Mouse (Mus musculus): ENCODE data around the gene Sash1. TPM values are rescaled to one million over a fixed set of nuclear protein-coding genes. Genes with fewer than 3 reads are reported as not detected.
A peak's percentile ranks its signal among the peaks of the same experiment; 100 is the strongest.

The Sash1 gene
- polyA plus RNA-seq, 1 experiment from 2014 or later: 6.4 TPM

- DNase-seq: peak; percentile 53
- Histone ChIP-seq H3K4me2 (no peak overlapping the region), H3K36me3 (ENCODE audit: insufficient read depth) (no peaks in the 10 kb centered on the region), H3K9ac (no peak overlapping the region), H3K9me3 (ENCODE audit: low read depth, low read length) (no peaks in the 10 kb centered on the region; the same call in 1 of the 2 replicates), H3K27ac (ENCODE audit: low read depth) (no peak overlapping the region), H3K4me1 (ENCODE audit: insufficient read depth) (peaks cover 4% of the 10 kb centered on the region; the same call in 1 of the 2 replicates), H3K4me3 (ENCODE audit: low read depth, low read length) (no peak overlapping the region), H3K27me3 (ENCODE audit: insufficient read depth, low read length) (no peaks in the 10 kb centered on the region)
- whole genome bisulfite sequencing: 55% methylated on average over 6 of the region's 6 CpGs
- TF ChIP-seq CTCF (IDR thresholded peaks at IDR 0.05; ENCODE audit: low read depth): no peak
- no peak for ATAC-seq (ENCODE audit: insufficient read depth)
Measured at GRCm38 (mm10) chr10:8797826-8798225, 88.0 kb downstream of the Sash1 start.

- ATAC-seq (ENCODE audit: insufficient read depth) (peak; percentile 49), DNase-seq (peak; percentile 91)
- 21% methylated on average over 7 of the region's 7 CpGs for WGBS
- Histone ChIP-seq H3K4me2 (no peak overlapping the region), H3K27me3 (ENCODE audit: insufficient read depth, low read length) (no peaks in the 10 kb centered on the region), H3K4me3 (ENCODE audit: low read depth, low read length) (no peak overlapping the region), H3K9me3 (ENCODE audit: low read depth, low read length) (no peaks in the 10 kb centered on the region; the same call in 1 of the 2 replicates), H3K4me1 (ENCODE audit: insufficient read depth) (no peaks in the 10 kb centered on the region), H3K9ac (no peak overlapping the region), H3K27ac (ENCODE audit: low read depth) (no peak overlapping the region), H3K36me3 (ENCODE audit: insufficient read depth) (no peaks in the 10 kb centered on the region)
- peak; percentile 87 for TF ChIP-seq CTCF (IDR thresholded peaks at IDR 0.05; ENCODE audit: low read depth)
Measured at GRCm38 (mm10) chr10:8795336-8795735, 90.5 kb downstream of the Sash1 start.

GRCm38 (mm10) chr10:8792412-8792811, 93.5 kb downstream of the Sash1 start:
- peak; percentile 71; the same call in 1 of the 2 replicates for ATAC-seq (ENCODE audit: insufficient read depth)
- WGBS: 55% methylated on average over 5 of the region's 5 CpGs

GRCm38 (mm10) chr10:8789096-8789495, 96.8 kb downstream of the Sash1 start:
- WGBS: 94% methylated on average over 6 of the region's 6 CpGs
- no peak overlapping the region for H3K9ac ChIP-seq
- no peak overlapping the region for H3K27ac ChIP-seq (ENCODE audit: low read depth)
- H3K27me3 ChIP-seq (ENCODE audit: insufficient read depth, low read length): no peaks in the 10 kb centered on the region
- no peak overlapping the region for H3K4me2 ChIP-seq
- DNase-seq: no peak
- TF ChIP-seq CTCF (IDR thresholded peaks at IDR 0.05; ENCODE audit: low read depth): no peak
- ATAC-seq (ENCODE audit: insufficient read depth): no peak
- H3K4me1 ChIP-seq (ENCODE audit: insufficient read depth): no peaks in the 10 kb centered on the region
- H3K4me3 ChIP-seq (ENCODE audit: low read depth, low read length): no peak overlapping the region
- H3K36me3 ChIP-seq (ENCODE audit: insufficient read depth): peaks cover 7% of the 10 kb centered on the region; the same call in 1 of the 2 replicates
- no peaks in the 10 kb centered on the region for H3K9me3 ChIP-seq (ENCODE audit: low read depth, low read length)

More at GRCm38 (mm10) chr10:8792412-8792811, 93.5 kb downstream of the Sash1 start:
- Histone ChIP-seq H3K27me3 (ENCODE audit: insufficient read depth, low read length) (no peaks in the 10 kb centered on the region), H3K4me1 (ENCODE audit: insufficient read depth) (no peaks in the 10 kb centered on the region), H3K27ac (ENCODE audit: low read depth) (no peak overlapping the region), H3K4me2 (no peak overlapping the region), H3K9me3 (ENCODE audit: low read depth, low read length) (no peaks in the 10 kb centered on the region; the same call in 1 of the 2 replicates), H3K4me3 (ENCODE audit: low read depth, low read length) (no peak overlapping the region), H3K36me3 (ENCODE audit: insufficient read depth) (no peaks in the 10 kb centered on the region), H3K9ac (no peak overlapping the region)
- peak; percentile 88 for DNase-seq
- TF ChIP-seq CTCF (IDR thresholded peaks at IDR 0.05; ENCODE audit: low read depth): peak; percentile 84

- no peaks in the 10 kb centered on the region for H3K27me3 ChIP-seq (ENCODE audit: insufficient read depth, low read length)
- peaks cover 16% of the 10 kb centered on the region; the same call in 1 of the 2 replicates for H3K36me3 ChIP-seq (ENCODE audit: insufficient read depth)
- 54% methylated on average over 2 of the region's 2 CpGs for WGBS
- no peak for ATAC-seq (ENCODE audit: insufficient read depth)
- H3K4me3 ChIP-seq (ENCODE audit: low read depth, low read length): no peak overlapping the region
- no peak overlapping the region for H3K9ac ChIP-seq
- H3K4me2 ChIP-seq: no peak overlapping the region
- no peaks in the 10 kb centered on the region for H3K4me1 ChIP-seq (ENCODE audit: insufficient read depth)
- no peaks in the 10 kb centered on the region for H3K9me3 ChIP-seq (ENCODE audit: low read depth, low read length)
- H3K27ac ChIP-seq (ENCODE audit: low read depth): no peak overlapping the region
- TF ChIP-seq CTCF (IDR thresholded peaks at IDR 0.05; ENCODE audit: low read depth): no peak
- no peak for DNase-seq
Measured at GRCm38 (mm10) chr10:8787221-8787620, 98.6 kb downstream of the Sash1 start.

GRCm38 (mm10) chr10:8785451-8786145, 100.3 kb downstream of the Sash1 start:
- Histone ChIP-seq H3K9ac (no peak overlapping the region), H3K36me3 (ENCODE audit: insufficient read depth) (peaks cover 20% of the 10 kb centered on the region), H3K4me2 (no peak overlapping the region), H3K27me3 (ENCODE audit: insufficient read depth, low read length) (no peaks in the 10 kb centered on the region), H3K4me3 (ENCODE audit: low read depth, low read length) (no peak overlapping the region), H3K9me3 (ENCODE audit: low read depth, low read length) (no peaks in the 10 kb centered on the region), H3K27ac (ENCODE audit: low read depth) (no peak overlapping the region; the same call in 1 of the 2 replicates), H3K4me1 (ENCODE audit: insufficient read depth) (no peaks in the 10 kb centered on the region)
- DNase-seq (peak; percentile 23), ATAC-seq (ENCODE audit: insufficient read depth) (no peak)
- 21% methylated on average over 11 of the region's 11 CpGs for WGBS
- TF ChIP-seq CTCF (IDR thresholded peaks at IDR 0.05; ENCODE audit: low read depth): no peak

GRCm38 (mm10) chr10:8781876-8782372, 103.9 kb downstream of the Sash1 start:
- ATAC-seq (ENCODE audit: insufficient read depth): no peak
- H3K9ac ChIP-seq: no peak overlapping the region
- H3K4me1 ChIP-seq (ENCODE audit: insufficient read depth): no peaks in the 10 kb centered on the region
- no peaks in the 10 kb centered on the region for H3K27me3 ChIP-seq (ENCODE audit: insufficient read depth, low read length)
- 76% methylated on average over 10 of the region's 10 CpGs for WGBS
- H3K27ac ChIP-seq (ENCODE audit: low read depth): no peak overlapping the region
- H3K4me2 ChIP-seq: no peak overlapping the region
- TF ChIP-seq CTCF (IDR thresholded peaks at IDR 0.05; ENCODE audit: low read depth): no peak
- peaks cover 32% of the 10 kb centered on the region for H3K36me3 ChIP-seq (ENCODE audit: insufficient read depth)
- no peak overlapping the region for H3K4me3 ChIP-seq (ENCODE audit: low read depth, low read length)
- DNase-seq: peak; percentile 51
- no peaks in the 10 kb centered on the region for H3K9me3 ChIP-seq (ENCODE audit: low read depth, low read length)

All from lung, embryonic 14.5 days (tissue).